Mouse (Mus musculus): ENCODE measurements around the gene Phf13.
A peak's percentile ranks its signal among the peaks of the same experiment; 100 is the strongest.

Gene Phf13

GRCm38 (mm10) chr4:152012109-152012508 lies 16.1 kb upstream of the Phf13 start:
- DNase-seq (ENCODE audit: low spot score), result no peak

GRCm38 (mm10) chr4:152011171-152011760 lies 15.2 kb upstream of the Phf13 start:
- DNase-seq (ENCODE audit: low spot score), result no peak

GRCm38 (mm10) chr4:152010707-152011134 lies 14.7 kb upstream of the Phf13 start:
- no peak for DNase-seq (ENCODE audit: low spot score)

- DNase-seq (ENCODE audit: low spot score), result no peak
Measured at GRCm38 (mm10) chr4:152010091-152010706, 14.1 kb upstream of the Phf13 start.

GRCm38 (mm10) chr4:152009076-152010051 lies 13.3 kb upstream of the Phf13 start:
- no peak for DNase-seq (ENCODE audit: low spot score)

- peak; percentile 86 for DNase-seq (ENCODE audit: low spot score)
Measured at GRCm38 (mm10) chr4:152008622-152009075, 12.6 kb upstream of the Phf13 start, which contains the start of gene Klhl21. Klhl21 (plus strand) TSS chr4:152008803.

- DNase-seq (ENCODE audit: low spot score), result no peak
Measured at GRCm38 (mm10) chr4:152008148-152008500, 12.1 kb upstream of the Phf13 start.

- DNase-seq (ENCODE audit: low spot score), result no peak
Measured at GRCm38 (mm10) chr4:152007481-152008147, 11.6 kb upstream of the Phf13 start.

GRCm38 (mm10) chr4:152006812-152007211 lies 10.8 kb upstream of the Phf13 start:
- DNase-seq (ENCODE audit: low spot score), result no peak

- DNase-seq (ENCODE audit: low spot score), result no peak
Measured at GRCm38 (mm10) chr4:152006137-152006536, 10.1 kb upstream of the Phf13 start.

GRCm38 (mm10) chr4:152002063-152002462 lies 6.0 kb upstream of the Phf13 start:
- DNase-seq (ENCODE audit: low spot score), result no peak

DNA sequence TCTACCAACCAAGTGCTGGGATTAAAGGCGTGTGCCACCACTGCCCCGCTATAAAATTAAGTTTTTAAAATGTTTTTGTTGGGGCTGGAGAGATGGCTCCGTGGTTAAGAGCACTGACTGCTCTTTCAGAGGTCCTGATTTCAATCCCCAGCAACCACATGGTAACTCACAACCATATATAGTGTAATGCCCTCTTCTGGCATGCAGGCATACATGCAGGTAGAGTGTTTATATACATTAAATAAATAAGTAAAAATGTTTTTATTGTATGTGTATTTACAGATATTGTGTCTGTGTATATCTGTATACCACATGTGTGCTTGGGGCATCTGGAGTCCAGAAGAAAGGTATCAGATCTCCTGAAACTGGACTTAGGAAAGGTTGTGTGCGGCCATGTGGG lies 5.3 kb upstream of the Phf13 start:
- DNase-seq (ENCODE audit: low spot score), result no peak

DNA sequence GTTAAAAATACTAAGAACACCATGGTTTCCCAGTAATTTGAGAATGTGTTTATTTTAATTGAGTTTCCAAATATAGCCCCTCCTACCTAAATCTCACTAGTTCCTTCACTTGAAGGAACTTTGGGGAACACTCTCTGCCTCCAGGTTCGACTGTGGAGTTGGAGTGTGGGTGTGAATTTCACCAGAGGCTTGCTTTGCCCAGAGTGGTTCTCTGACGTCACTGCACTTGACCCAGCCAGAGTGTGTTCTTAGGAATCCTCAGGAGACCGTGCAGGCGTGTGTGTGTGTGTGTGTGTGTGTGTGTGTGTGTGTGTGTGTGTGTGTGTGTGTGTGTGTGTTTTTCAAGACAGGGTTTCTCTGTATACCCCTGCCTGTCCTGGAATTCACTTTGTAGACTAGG lies 4.8 kb upstream of the Phf13 start:
- DNase-seq (ENCODE audit: low spot score), result no peak

DNA sequence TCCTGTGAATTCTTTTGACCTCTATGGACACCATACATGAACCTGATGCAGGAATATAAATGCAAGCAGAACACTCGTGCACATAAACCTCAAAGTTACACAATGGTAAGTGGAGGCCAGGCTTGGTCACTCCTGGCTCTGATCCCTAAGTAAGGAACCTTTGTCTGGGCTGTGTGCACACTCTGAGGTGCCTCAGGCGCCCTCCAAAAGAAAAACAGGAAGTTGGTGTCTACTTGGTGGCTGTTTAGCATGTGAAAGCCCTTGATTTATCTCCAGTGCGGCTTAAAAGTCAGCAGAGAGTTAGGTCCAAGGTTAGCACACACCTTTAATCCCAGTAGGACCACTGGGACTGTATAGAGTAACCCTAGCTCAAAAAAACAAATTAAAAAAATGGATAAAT lies 3.4 kb upstream of the Phf13 start:
- no peak for DNase-seq (ENCODE audit: low spot score)

DNA sequence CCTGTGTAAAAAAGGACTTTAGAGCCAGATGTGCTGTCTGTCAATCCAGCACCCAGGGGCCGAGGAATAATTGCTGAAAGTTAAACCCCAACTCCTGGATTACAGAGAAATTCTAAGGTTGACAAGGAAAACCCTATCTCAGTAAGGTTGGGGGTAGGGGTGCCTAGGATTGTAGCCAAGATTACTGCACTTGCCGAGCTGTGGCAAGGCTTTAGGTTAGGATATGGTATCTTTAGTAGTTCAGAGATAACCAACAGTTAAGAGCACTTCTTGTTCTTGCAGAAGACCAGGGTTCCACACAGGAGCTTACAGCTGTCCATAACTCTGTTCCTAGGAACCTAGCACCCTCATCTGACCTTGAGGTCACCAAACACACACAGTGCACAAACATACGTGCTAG lies 1.6 kb upstream of the Phf13 start:
- no peak for DNase-seq (ENCODE audit: low spot score)

GRCm38 (mm10) chr4:151996951-151997222 lies 829 bp upstream of the Phf13 start:
- DNase-seq (ENCODE audit: low spot score), result no peak

- DNase-seq (ENCODE audit: low spot score), result no peak
Measured at GRCm38 (mm10) chr4:151995371-151996172, 486 bp downstream of the Phf13 start.

DNA sequence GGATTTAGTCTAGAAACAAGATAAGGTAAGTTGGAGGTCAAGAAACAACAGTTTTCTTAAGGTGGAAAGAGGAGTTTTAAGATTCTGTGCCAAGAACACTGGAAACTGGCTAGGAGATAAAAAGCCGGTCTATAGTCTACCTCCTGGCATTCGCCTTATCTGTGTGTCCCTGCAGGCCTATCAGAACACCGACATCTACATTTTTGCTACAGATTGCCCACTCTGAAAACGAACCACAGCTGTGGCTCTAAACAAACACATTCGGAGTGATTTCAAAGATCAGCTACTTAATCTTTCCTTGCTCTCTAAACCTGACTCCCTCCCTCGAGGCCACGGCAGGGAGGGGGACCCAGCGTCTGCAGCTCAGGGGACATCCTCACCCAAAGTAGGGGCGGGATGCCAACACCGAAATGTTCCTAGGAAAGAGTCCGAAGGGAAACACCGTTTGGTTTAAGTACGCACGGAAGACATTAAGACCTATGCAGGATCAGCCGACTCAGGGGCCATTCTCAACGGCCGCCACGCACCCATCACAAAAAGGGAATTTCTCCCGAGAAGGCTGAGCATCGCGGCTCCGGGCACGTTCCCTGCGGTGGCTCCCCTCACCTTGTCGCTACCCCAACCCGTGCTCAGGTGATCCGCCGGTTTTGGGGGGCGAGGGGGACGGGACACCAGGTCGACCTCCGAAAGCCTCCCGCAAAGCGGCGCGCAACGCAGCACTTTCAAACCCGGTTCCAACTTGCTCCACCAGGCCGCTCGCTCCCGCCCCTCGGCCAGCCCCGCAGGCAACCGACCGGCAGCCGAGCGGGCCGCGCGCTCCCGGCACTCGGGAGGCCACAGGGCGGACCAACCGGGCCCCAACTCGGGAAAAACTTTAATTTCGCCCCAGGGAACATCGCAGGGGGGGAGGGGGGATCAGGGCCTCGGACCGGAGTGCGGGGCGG lies 1.6 kb downstream of the Phf13 start:
- no peak for DNase-seq (ENCODE audit: low spot score)

- DNase-seq (ENCODE audit: low spot score), result no peak
Measured at GRCm38 (mm10) chr4:151993035-151993434, 3.0 kb downstream of the Phf13 start.

DNA sequence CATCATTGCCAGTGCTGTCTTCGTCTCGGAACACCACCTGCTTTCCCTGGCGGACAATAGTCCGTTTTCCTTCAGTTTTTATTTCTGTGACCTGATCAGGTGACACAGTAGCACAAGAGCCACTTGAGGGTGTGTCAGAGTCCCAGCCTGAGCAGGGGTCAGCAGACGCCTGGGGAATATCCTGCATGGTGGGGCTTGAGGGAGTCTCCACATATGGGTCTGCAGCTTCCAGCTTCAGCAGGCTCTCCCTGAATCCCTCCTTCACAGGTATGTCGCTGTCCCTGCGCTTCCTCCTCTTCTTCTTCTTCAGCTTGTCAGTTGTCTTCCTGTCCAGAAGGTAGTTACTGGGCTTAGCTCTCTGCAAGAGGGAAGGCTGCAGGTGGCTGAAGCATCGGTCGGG lies 4.0 kb downstream of the Phf13 start:
- DNase-seq (ENCODE audit: low spot score), result no peak

GRCm38 (mm10) chr4:151989110-151989488 lies 7.0 kb downstream of the Phf13 start:
- DNase-seq (ENCODE audit: low spot score), result no peak
